Mouse (Mus musculus) hindbrain, embryonic 16.5 days (tissue): Measurements from ENCODE around the gene Lasp1. TPM values are rescaled to one million over a fixed set of nuclear protein-coding genes. Genes with fewer than 3 reads are reported as not detected.

Experiments used
- ATAC-seq: fragments of 200-750 bp; cut with Nextera tagmentation; 2 replicates; pipeline ENCODE4 v1.8.0; 2017; ENCODE audit warnings: moderate TSS enrichment, moderate library complexity
- H3K27ac ChIP-seq: fragments of 300-500 bp; sonication (generic); 2 replicates; pipeline ENCODE4 v1.5.1; 2014; ENCODE audit warnings: low read depth, mild to moderate bottlenecking, control low read depth, low read length, moderate library complexity
- H3K27me3 ChIP-seq: fragments of 300-500 bp; sonication (generic); replicated peaks from 2 replicates; pipeline ENCODE4 v1.6.1; 2014; ENCODE audit warnings: low read length; ENCODE audit not compliant: control insufficient read depth, insufficient read depth
- H3K36me3 ChIP-seq: fragments of 300-500 bp; sonication (generic); 2 replicates; pipeline ENCODE4 v1.6.1; 2014; ENCODE audit warnings: mild to moderate bottlenecking, low read length, moderate library complexity, mixed read lengths; ENCODE audit not compliant: control insufficient read depth, insufficient read depth
- H3K4me1 ChIP-seq: fragments of 300-500 bp; sonication (generic); 2 replicates; pipeline ENCODE4 v1.6.1; 2014; ENCODE audit warnings: low read depth, low read length; ENCODE audit not compliant: control insufficient read depth, insufficient read depth
- H3K4me2 ChIP-seq: fragments of 300-500 bp; sonication (generic); 2 replicates; pipeline ENCODE4 v1.6.1; 2014; ENCODE audit warnings: mild to moderate bottlenecking, low read length, control low read depth, moderate library complexity
- H3K4me3 ChIP-seq: fragments of 300-500 bp; sonication (generic); 2 replicates; pipeline ENCODE4 v1.5.1; 2014; ENCODE audit warnings: mild to moderate bottlenecking, low read length, control low read depth, moderate library complexity
- H3K9ac ChIP-seq: fragments of 300-500 bp; sonication (generic); 2 replicates; pipeline ENCODE4 v1.6.1; 2014; ENCODE audit warnings: low read depth, mild to moderate bottlenecking, control low read depth, low read length, moderate library complexity
- H3K9me3 ChIP-seq: fragments of 300-500 bp; sonication (generic); 2 replicates; pipeline ENCODE4 v1.6.1; 2014; ENCODE audit warnings: mild to moderate bottlenecking, low read length, moderate library complexity; ENCODE audit not compliant: control insufficient read depth
- WGBS: fragments of 180-500 bp; shearing (Covaris S2); extraction: QIAGEN DNeasy Blood & Tissue Kit; methylation state at CpG from one replicate; pipeline ENCODE4 v1.1.7; 2014; 5-methylcytosine and 5-hydroxymethylcytosine counted together
- polyA plus RNA-seq: library from polyadenylated mRNA; unstranded; fragments of >200 nt; fragmentation: Nextera tagmentation; extraction: Ambion mirVana; gene quantifications from 2 replicates; pipeline ENCODE4 v1.2.1, GENCODE M21; 2015

Lasp1 gene
- polyA plus RNA-seq, 1 experiment from 2014 or later, result 176 TPM

DNA sequence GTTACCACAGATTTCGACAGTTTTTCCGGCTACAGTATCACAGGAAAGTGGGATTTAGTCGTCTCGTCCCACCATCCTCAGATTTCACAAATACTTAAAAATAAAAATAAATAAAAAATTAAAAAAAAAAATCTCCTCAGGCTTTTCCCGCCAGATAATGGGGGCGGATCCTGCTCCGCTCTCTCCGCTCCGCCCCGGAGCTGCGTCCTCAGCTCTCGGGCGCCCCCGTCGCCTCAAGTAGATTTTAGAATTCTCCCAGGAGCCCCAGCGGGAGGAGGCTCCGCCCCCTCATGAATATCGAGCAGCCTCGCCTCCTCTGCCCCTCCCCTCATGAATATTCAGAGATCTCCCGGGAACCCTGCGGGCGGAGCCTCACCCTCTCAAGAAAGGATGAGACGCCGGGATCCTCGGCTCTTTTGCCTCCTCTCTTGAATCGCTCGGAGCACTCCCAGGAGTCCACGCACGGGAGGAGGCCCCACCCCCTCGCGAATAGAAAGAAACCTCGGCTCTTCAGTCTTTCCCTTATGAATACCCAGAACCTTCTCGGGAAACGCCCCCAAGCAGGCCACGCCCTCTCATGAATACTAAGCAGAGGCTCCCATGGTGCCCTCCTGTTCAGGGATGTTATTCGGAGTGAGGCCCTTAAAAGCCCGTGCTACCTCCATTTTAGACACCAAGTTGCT, 85.3 kb downstream of the Lasp1 start, which contains the start of gene Fbxo47:
Gene Fbxo47, minus strand, starts transcription at position 237 of the 683 bp plus-strand sequence.
- ATAC-seq, result peak; percentile 98
- Histone ChIP-seq H3K9me3 (no peaks in the 10 kb centered on the region), H3K27me3 (no peaks in the 10 kb centered on the region), H3K4me2 (peak within 1 kb of the TSS; percentile 73), H3K36me3 (no peaks in the 10 kb centered on the region), H3K9ac (peak within 1 kb of the TSS; percentile 66), H3K4me1 (no peaks in the 10 kb centered on the region; the same call in 1 of the 2 replicates), H3K4me3 (peak within 1 kb of the TSS; percentile 71), H3K27ac (peak within 1 kb of the TSS; percentile 82)
- WGBS, result under 1% methylated on average over 37 of the region's 37 CpGs

GRCm38 (mm10) chr11:97884601-97885185, 85.9 kb downstream of the Lasp1 start:
- Histone ChIP-seq H3K36me3 (no peaks in the 10 kb centered on the region), H3K9me3 (no peaks in the 10 kb centered on the region), H3K27me3 (no peaks in the 10 kb centered on the region), H3K27ac (peak overlapping the region; percentile 77), H3K9ac (peak overlapping the region; percentile 61), H3K4me1 (no peaks in the 10 kb centered on the region; the same call in 1 of the 2 replicates), H3K4me3 (peak overlapping the region; percentile 71), H3K4me2 (peak overlapping the region; percentile 73)
- WGBS, result 27% methylated on average over 7 of the region's 7 CpGs
- ATAC-seq, result peak; percentile 18

DNA sequence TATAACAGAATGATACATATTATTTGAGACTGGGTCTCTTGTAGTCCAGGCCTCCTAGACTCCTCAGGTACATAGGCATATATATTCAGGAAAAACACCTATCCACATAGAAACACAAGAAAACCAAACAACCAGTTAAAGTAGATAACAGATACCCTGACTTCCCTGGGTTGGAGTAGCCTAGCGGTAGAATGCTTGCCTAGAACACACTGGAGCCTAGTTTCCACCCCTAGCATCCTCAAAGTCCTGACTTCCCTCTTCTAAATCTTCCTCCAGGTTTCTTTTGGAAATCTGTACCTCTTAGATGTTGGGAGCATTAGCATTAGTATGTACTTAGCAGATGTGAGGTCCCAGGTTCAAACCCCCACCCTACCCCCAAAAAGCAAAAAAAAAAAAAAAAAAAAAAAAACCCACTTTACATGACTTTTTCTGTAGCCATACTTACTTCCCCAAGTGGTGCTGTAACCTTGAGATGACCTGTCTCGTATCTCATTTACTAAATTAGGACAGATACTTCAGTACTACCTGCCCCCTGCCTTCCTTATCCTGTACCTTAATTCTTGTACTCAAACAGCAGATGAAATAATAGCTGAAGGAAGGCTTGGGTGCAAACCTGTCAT, 86.6 kb downstream of the Lasp1 start:
- ATAC-seq, result no peak
- no peaks in the 10 kb centered on the region; the same call in 1 of the 2 replicates for H3K4me1 ChIP-seq
- no peak overlapping the region for H3K4me2 ChIP-seq
- H3K27me3 ChIP-seq, result no peaks in the 10 kb centered on the region
- H3K36me3 ChIP-seq, result no peaks in the 10 kb centered on the region
- 100% methylated on average over 2 of the region's 2 CpGs for WGBS
- no peak overlapping the region for H3K9ac ChIP-seq
- no peak overlapping the region for H3K4me3 ChIP-seq
- H3K27ac ChIP-seq, result no peak overlapping the region
- no peaks in the 10 kb centered on the region for H3K9me3 ChIP-seq

Other genes with a start within 250 kb of the Lasp1 start
- 8.0 and 8.9 TPM in 2 replicates for gene Srcin1, start 222.8 kb upstream of the Lasp1 start, polyA plus RNA-seq
- gene Epop, start 169.3 kb upstream of the Lasp1 start, polyA plus RNA-seq, result 1.2 and 1.4 TPM in 2 replicates
- gene Mllt6, start 135.6 kb upstream of the Lasp1 start, polyA plus RNA-seq, result 3.1 and 3.3 TPM in 2 replicates
- gene Cisd3, start 113.2 kb upstream of the Lasp1 start, polyA plus RNA-seq, result 37.2 and 42.4 TPM in 2 replicates
- 15.4 and 19.2 TPM in 2 replicates for gene Pcgf2, start 98.5 kb upstream of the Lasp1 start, polyA plus RNA-seq
- 422 and 438 TPM in 2 replicates for gene Psmb3, start 95.6 kb upstream of the Lasp1 start, polyA plus RNA-seq
- 3.6 and 4.4 TPM in 2 replicates for gene Pip4k2b, start 54.3 kb upstream of the Lasp1 start, polyA plus RNA-seq
- gene Cwc25, start 32.4 kb upstream of the Lasp1 start, polyA plus RNA-seq, result 14.1 and 16.2 TPM in 2 replicates
- 0.44 and 0.91 TPM in 2 replicates for gene 1700001P01Rik, start 23.1 kb upstream of the Lasp1 start, polyA plus RNA-seq
- 252 and 268 TPM in 2 replicates for gene Rpl23, start 16.6 kb upstream of the Lasp1 start, polyA plus RNA-seq
- 38.2 and 40.7 TPM in 2 replicates for gene B230217C12Rik, start 41.8 kb downstream of the Lasp1 start, polyA plus RNA-seq
- gene Fbxo47, start 85.2 kb downstream of the Lasp1 start, polyA plus RNA-seq, result 0.34 and 0.43 TPM in 2 replicates
- 2.1 and 2.8 TPM in 2 replicates for gene Plxdc1, start 187.4 kb downstream of the Lasp1 start, polyA plus RNA-seq
- gene Arl5c, start 197.2 kb downstream of the Lasp1 start, polyA plus RNA-seq, result 7.3 and 7.6 TPM in 2 replicates
- gene Cacnb1, start 224.0 kb downstream of the Lasp1 start, polyA plus RNA-seq, result 59.6 and 69.0 TPM in 2 replicates
- 578 and 612 TPM in 2 replicates for gene Rpl19, start 227.7 kb downstream of the Lasp1 start, polyA plus RNA-seq